Mouse (Mus musculus) megakaryocyte, adult 5-6 weeks (primary cell): Measurements from ENCODE around the gene Foxi3. TPM values are rescaled to one million over a fixed set of nuclear protein-coding genes. Genes with fewer than 3 reads are reported as not detected.

Experiments
- ATAC-seq: 2 replicates; pipeline ENCODE4 v1.8.0; 2016; ENCODE audit warnings: mild to moderate bottlenecking, inconsistent platforms; ENCODE audit not compliant: poor library complexity, severe bottlenecking
- total RNA-seq, 2 experiments: library from RNA; stranded (forward) in 1 of 2; stranded (reverse) in 1 of 2; fragments of 153-499, 151-499 nt in 1 of 2; fragments of 221-1000, 200-1000 nt in 1 of 2; gene quantifications; 2 replicates each; pipeline versions ENCODE4 v1.2.3 to v1.2.4; 2015 to 2017

The Foxi3 gene
- total RNA-seq, 2 experiments from 2014 or later, result not detected

- no peak for ATAC-seq
These were observed 26.1 kb downstream of the Foxi3 start for GRCm38 (mm10) chr6:70982416-70982815.

GRCm38 (mm10) chr6:70986683-70987082 is 30.4 kb downstream of the Foxi3 start:
- no peak for ATAC-seq

- ATAC-seq, result no peak
These were observed 39.9 kb downstream of the Foxi3 start for GRCm38 (mm10) chr6:70996123-70996723.

- ATAC-seq, result no peak
These were observed 46.3 kb downstream of the Foxi3 start for GRCm38 (mm10) chr6:71002656-71003055.

GRCm38 (mm10) chr6:71004161-71004560 is 47.8 kb downstream of the Foxi3 start:
- no peak for ATAC-seq

Other genes with a start within 250 kb of the Foxi3 start
- 50.7 and 58.2 TPM in 2 replicates for gene Rpia, start 164.3 kb upstream of the Foxi3 start, total RNA-seq (2015)
- gene Rpia, start 164.3 kb upstream of the Foxi3 start, total RNA-seq (2017), result 118 and 119 TPM in 2 replicates
- 22.1 and 25.0 TPM in 2 replicates for gene Eif2ak3, start 112.0 kb upstream of the Foxi3 start, total RNA-seq (2015)
- gene Eif2ak3, start 112.0 kb upstream of the Foxi3 start, total RNA-seq (2017), result 32.5 and 38.4 TPM in 2 replicates
- gene Tex37, start 37.6 kb upstream of the Foxi3 start, total RNA-seq (2015), result not detected in 2 replicates
- gene Tex37, start 37.6 kb upstream of the Foxi3 start, total RNA-seq (2017), result not detected in 2 replicates
- 0.68 TPM in 1 of 2 replicates, not detected in the other for gene Thnsl2, start 187.9 kb downstream of the Foxi3 start, total RNA-seq (2015)
- 0.08 TPM in 1 of 2 replicates, not detected in the other for gene Thnsl2, start 187.9 kb downstream of the Foxi3 start, total RNA-seq (2017)
- gene Fabp1, start 243.3 kb downstream of the Foxi3 start, total RNA-seq (2015), result not detected in 2 replicates
- not detected in 2 replicates for gene Fabp1, start 243.3 kb downstream of the Foxi3 start, total RNA-seq (2017)